12 mouse cellular contexts compared by ENCODE assay signal in genomic region chr6:15737312-15737911, GRCm38 (mm10). TPM values are rescaled to one million over a fixed set of nuclear protein-coding genes. Genes with fewer than 3 reads are reported as not detected.
DNase-seq lines count a peak whose midpoint lies in the region; ATAC-seq lines count a peak whose summit lies in the region.
"Had no signal": no experiment of that assay in that cellular context is flagged by ENCODE, and none has a peak within 500 bp of the region (broad histone marks: within the 10 kb centered on the region; RNA-seq: fewer than 3 reads in every experiment).

No protein-coding gene starts in this region.

- no peaks in the 10 kb centered on the region for H3K27me3 ChIP-seq in heart, embryonic 15.5 days
- no peaks in the 10 kb centered on the region for H3K27me3 ChIP-seq in midbrain, embryonic 15.5 days (replicated peaks)
- H3K27me3 ChIP-seq in midbrain, embryonic 11.5 days (ENCODE audit: control insufficient read depth, insufficient read depth, low read length), result no peaks in the 10 kb centered on the region
- H3K27me3 ChIP-seq: embryonic facial prominence, embryonic 13.5 days had no signal

- DNase-seq in cerebellum, postnatal 10 days, result peak; percentile 16 to 25
- no peak for DNase-seq in cerebellum, adult 11-12 months
- no peak for DNase-seq in heart, postnatal 14 days
- DNase-seq in midbrain, embryonic 11.5 days (ENCODE audit: low spot score, missing footprints), result no peak
- DNase-seq in frontal cortex, postnatal 10 days (ENCODE audit: low spot score in 2 of 2), result no peak
- no peak for DNase-seq in gastrocnemius, adult 18-20 months (ENCODE audit: low spot score)
- DNase-seq: cerebellum, adult 9-11 months; spleen, adult 18-20 months had no signal

- H3K4me3 ChIP-seq in heart, embryonic 15.5 days, result no peak overlapping the region
- no peak overlapping the region for H3K4me3 ChIP-seq in midbrain, embryonic 15.5 days
- no peak overlapping the region for H3K4me3 ChIP-seq in midbrain, embryonic 11.5 days (ENCODE audit: low read depth, low read length)
- H3K4me3 ChIP-seq: embryonic facial prominence, embryonic 13.5 days had no signal

- peak; percentile 79 for ATAC-seq in heart, embryonic 15.5 days (replicated peaks; ENCODE audit: insufficient number of reproducible peaks, insufficient read depth, low FRiP score, low read depth)
- ATAC-seq in midbrain, embryonic 15.5 days (replicated peaks), result peak; percentile 52; the same call in 1 of the 2 replicates
- no peak for ATAC-seq in midbrain, embryonic 11.5 days (ENCODE audit: low FRiP score)

- H3K4me1 ChIP-seq in heart, embryonic 15.5 days (replicated peaks), result peaks cover 19% of the 10 kb centered on the region
- no peaks in the 10 kb centered on the region for H3K4me1 ChIP-seq in midbrain, embryonic 15.5 days
- H3K4me1 ChIP-seq in midbrain, embryonic 11.5 days (ENCODE audit: control insufficient read depth, insufficient read depth, low read length), result no peaks in the 10 kb centered on the region
- H3K4me1 ChIP-seq: embryonic facial prominence, embryonic 13.5 days had no signal

- H3K9me3 ChIP-seq in heart, embryonic 15.5 days (replicated peaks), result no peaks in the 10 kb centered on the region
- H3K9me3 ChIP-seq in midbrain, embryonic 15.5 days, result no peaks in the 10 kb centered on the region
- no peaks in the 10 kb centered on the region for H3K9me3 ChIP-seq in midbrain, embryonic 11.5 days (ENCODE audit: control insufficient read depth, low read length)
- H3K9me3 ChIP-seq: embryonic facial prominence, embryonic 13.5 days had no signal

- peak overlapping the region; percentile 33; the same call in 1 of the 2 replicates for H3K27ac ChIP-seq in heart, embryonic 15.5 days
- H3K27ac ChIP-seq in midbrain, embryonic 15.5 days, result no peak overlapping the region
- no peak overlapping the region for H3K27ac ChIP-seq in midbrain, embryonic 11.5 days (ENCODE audit: low read depth, low read length)
- H3K27ac ChIP-seq: embryonic facial prominence, embryonic 13.5 days; kidney, postnatal 0 days had no signal

- H3K4me2 ChIP-seq in heart, embryonic 15.5 days, result peak overlapping the region; percentile 33; the same call in 1 of the 2 replicates
- H3K4me2 ChIP-seq in midbrain, embryonic 15.5 days, result no peak overlapping the region
- no peak overlapping the region for H3K4me2 ChIP-seq in midbrain, embryonic 11.5 days
- H3K4me2 ChIP-seq: embryonic facial prominence, embryonic 13.5 days had no signal

- no peak overlapping the region for H3K9ac ChIP-seq in heart, embryonic 15.5 days
- no peak overlapping the region for H3K9ac ChIP-seq in midbrain, embryonic 15.5 days
- H3K9ac ChIP-seq in midbrain, embryonic 11.5 days (ENCODE audit: low read length), result no peak overlapping the region
- H3K9ac ChIP-seq: embryonic facial prominence, embryonic 13.5 days had no signal

- 16% methylated on average over 8 of the region's 8 CpGs for WGBS in heart, embryonic 15.5 days
- 67% methylated on average over 8 of the region's 8 CpGs for WGBS in midbrain, embryonic 15.5 days
- 88% methylated on average over 8 of the region's 8 CpGs for WGBS in midbrain, embryonic 11.5 days

- intact Hi-C loops in heart, postnatal 14 days (cut with DNase I), result no loop called here

- H3K36me3 ChIP-seq in heart, embryonic 15.5 days, result no peaks in the 10 kb centered on the region
- H3K36me3 ChIP-seq in midbrain, embryonic 15.5 days (replicated peaks), result no peaks in the 10 kb centered on the region
- H3K36me3 ChIP-seq in midbrain, embryonic 11.5 days (ENCODE audit: control insufficient read depth, insufficient read depth, low read length), result no peaks in the 10 kb centered on the region

RNA-seq across cellular contexts. Expression of gene Mdfic, which starts 17.0 kb away (rescaled TPM):
- 4.2 and 4.6 TPM in 2 replicates for polyA plus RNA-seq in heart, embryonic 15.5 days (2015; fragmentation: Nextera tagmentation; extraction: Ambion mirVana)
- total RNA-seq in heart, postnatal 14 days (2021), result 10 to 100 TPM; 17.7 to 22.0 TPM
- 1.0 and 1.2 TPM in 2 replicates for polyA plus RNA-seq in midbrain, embryonic 15.5 days (2015; fragmentation: Nextera tagmentation; extraction: Ambion mirVana)
- 7.0 and 7.7 TPM in 2 replicates for polyA plus RNA-seq in midbrain, embryonic 11.5 days (2014; fragmentation: Nextera tagmentation; extraction: Ambion mirVana)
- 1 to 10 TPM; 7.5 to 10.0 TPM for total RNA-seq in gastrocnemius, adult 18-20 months (2021)

Comparison
In these comparisons a context has a peak if more than half of its experiments do, and no peak if none do; other contexts are left out.
1. DNase-seq: peak in cerebellum, postnatal 10 days (2 of 2); none in cerebellum, adult 11-12 months (single experiment), heart, postnatal 14 days (0 of 2), midbrain, embryonic 11.5 days (single experiment), frontal cortex, postnatal 10 days (0 of 2) and gastrocnemius, adult 18-20 months (single experiment).